Mouse (Mus musculus) adrenal gland (tissue): ENCODE measurements around the gene Me1.

Experiments used
- intact Hi-C: fragments of 180-260 bp; cut with DNase I; formaldehyde crosslinking; loops from one replicate; pipeline ENCODE4 v1.15.1; 2025

Gene Me1

DNA sequence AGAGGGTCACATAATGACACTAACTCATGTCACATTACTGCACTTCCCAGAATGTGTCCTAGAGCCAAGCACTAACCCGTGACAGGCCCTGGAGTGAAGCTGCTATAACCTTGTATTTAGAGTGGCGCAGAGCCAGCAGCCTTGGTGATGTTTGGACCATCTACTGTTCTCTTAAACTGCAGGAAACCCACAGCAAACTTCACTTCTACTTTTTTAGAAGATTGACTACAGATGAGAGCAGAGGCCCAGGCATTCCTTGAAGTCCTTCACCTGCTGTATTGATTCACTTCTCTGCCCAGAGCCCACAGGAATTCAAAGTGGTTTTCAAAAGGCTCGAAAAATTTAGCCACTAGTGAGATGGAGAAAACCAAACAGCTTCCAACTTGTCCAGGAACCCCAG, 135.2 kb downstream of the Me1 start:
- intact Hi-C loops = no loop called here

GRCm38 (mm10) chr9:86554641-86555040, 141.1 kb downstream of the Me1 start:
- intact Hi-C loops = loop anchor here (10.0 kb wide), 1 partner anchor 840 kb away; no protein-coding TSS in a partner anchor

GRCm38 (mm10) chr9:86553886-86554285, 141.9 kb downstream of the Me1 start:
- intact Hi-C loops = loop anchor here (10.0 kb wide), 1 partner anchor 839 kb away; no protein-coding TSS in a partner anchor

GRCm38 (mm10) chr9:86550717-86551116, 145.0 kb downstream of the Me1 start:
- intact Hi-C loops = loop anchor here (10.0 kb wide), 1 partner anchor 836 kb away; no protein-coding TSS in a partner anchor

DNA sequence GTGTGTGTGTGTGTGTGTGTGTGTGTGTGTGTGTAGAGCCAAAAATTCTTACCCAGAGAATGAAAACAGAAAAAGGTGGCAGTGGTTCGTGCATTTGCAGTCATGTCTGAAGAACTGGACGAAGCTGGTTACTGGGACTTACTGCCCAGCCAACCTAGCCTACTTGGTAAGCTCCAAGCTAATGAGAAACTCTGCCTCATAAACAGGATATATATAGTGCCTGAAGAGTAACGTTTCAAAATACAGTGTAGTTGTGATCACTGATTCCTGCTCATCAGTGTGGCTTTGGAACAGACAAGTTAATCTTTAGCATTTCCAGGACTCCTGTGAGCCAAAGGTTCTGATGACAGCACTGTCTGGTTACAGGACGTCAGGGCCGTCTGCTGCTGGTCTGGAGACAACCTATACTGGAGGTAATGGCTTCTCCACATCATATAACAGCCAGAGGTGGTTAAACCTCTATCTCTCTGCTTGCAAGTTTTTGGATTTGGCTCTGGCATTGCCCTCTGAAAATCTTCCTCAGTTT, 146.1 kb downstream of the Me1 start:
- intact Hi-C loops = loop anchor here (10.0 kb wide), 1 partner anchor 835 kb away; no protein-coding TSS in a partner anchor

DNA sequence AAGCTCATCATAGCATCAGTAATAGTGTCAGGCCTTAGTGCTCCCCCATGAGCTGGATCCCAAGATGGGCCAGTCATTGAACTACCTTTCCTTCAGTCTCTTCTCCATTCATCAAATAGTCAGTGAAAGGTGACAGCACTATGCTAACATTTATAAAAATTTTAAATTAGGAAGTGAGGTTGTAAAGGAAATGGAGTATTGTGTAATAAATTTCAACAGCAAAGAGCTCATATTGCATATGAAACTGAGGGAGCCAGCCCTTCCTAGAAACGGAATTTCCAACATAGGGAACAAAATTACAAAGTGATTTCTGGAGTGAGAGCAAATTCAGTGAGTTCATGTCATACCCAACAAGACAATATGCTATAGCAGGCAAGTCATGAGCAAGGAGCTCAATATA, 151.2 kb downstream of the Me1 start:
- intact Hi-C loops = no loop called here

DNA sequence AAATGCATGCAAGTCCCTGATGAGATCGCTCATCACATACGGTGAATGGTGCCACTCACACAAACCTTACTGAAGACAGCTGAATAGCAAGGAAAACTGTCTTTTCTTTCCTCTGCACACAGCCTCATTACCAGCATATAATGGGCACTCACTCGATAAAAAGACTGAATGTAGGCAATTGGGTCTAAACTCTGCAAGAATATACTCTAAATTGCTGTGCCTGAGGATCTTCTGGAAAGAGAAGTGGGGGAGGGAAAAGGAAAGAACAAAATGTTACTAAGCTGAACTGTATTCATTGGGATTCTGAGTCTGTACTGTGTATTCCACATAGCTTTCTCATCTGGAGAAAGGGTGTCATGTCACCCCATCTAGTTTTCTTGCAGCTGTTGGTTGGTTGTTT, 152.3 kb downstream of the Me1 start:
- intact Hi-C loops = no loop called here

GRCm38 (mm10) chr9:86534071-86534470, 161.7 kb downstream of the Me1 start:
- intact Hi-C loops = no loop called here
